Mouse (Mus musculus) myocyte (in vitro differentiated cells): Measurements from ENCODE around the gene Spag5.

ENCODE experiments used
- CEBPB ChIP-seq: IDR thresholded peaks from 2 replicates; pipeline ENCODE4 v1.6.1; 2011; ENCODE audit warnings: mild to moderate bottlenecking, moderate library complexity; ENCODE audit not compliant: poor library complexity, insufficient read depth, severe bottlenecking
- MAX ChIP-seq: IDR thresholded peaks from one replicate; pipeline ENCODE4 v1.6.1; 2011; ENCODE audit warnings: low read depth, mild to moderate bottlenecking, control low read depth
- MYOD1 ChIP-seq, 3 experiments: IDR thresholded peaks; one replicate each; pipeline ENCODE4 v1.6.1; 2011; ENCODE audit warnings: control low read depth in 2 of 3, low read depth in 2 of 3, mild to moderate bottlenecking in 2 of 3, moderate library complexity in 1 of 3; ENCODE audit not compliant: insufficient read length in 2 of 3, control insufficient read depth in 1 of 3
- POLR2A ChIP-seq: IDR thresholded peaks from one replicate; pipeline ENCODE4 v1.6.1; 2011; ENCODE audit warnings: low read depth, mild to moderate bottlenecking, control low read depth, moderate library complexity; ENCODE audit not compliant: insufficient read length
- POLR2AphosphoS2 ChIP-seq: IDR thresholded peaks from one replicate; pipeline ENCODE4 v1.6.1; 2011; ENCODE audit warnings: low read depth, control low read depth; ENCODE audit not compliant: insufficient read length
- REST ChIP-seq: IDR thresholded peaks from one replicate; pipeline ENCODE4 v1.6.1; 2011; ENCODE audit warnings: mild to moderate bottlenecking, control low read depth, moderate library complexity; ENCODE audit not compliant: insufficient read depth, insufficient read length
- SRF ChIP-seq: IDR thresholded peaks from one replicate; pipeline ENCODE4 v1.6.1; 2011; ENCODE audit warnings: low read depth; ENCODE audit not compliant: control insufficient read depth, insufficient read length
- TCF12 ChIP-seq: IDR thresholded peaks from one replicate; pipeline ENCODE4 v1.6.1; 2011; ENCODE audit warnings: mild to moderate bottlenecking, control low read depth; ENCODE audit not compliant: poor library complexity, insufficient read depth, severe bottlenecking
- USF1 ChIP-seq: IDR thresholded peaks from one replicate; pipeline ENCODE4 v1.6.1; 2011; ENCODE audit warnings: low read depth, mild to moderate bottlenecking, control low read depth, moderate library complexity

GRCm38 (mm10) chr11:78360789-78361131, 59.4 kb downstream of the Spag5 start:
- TF ChIP-seq MYOD1 (IDR thresholded peaks at IDR 0.05; ENCODE audit: control insufficient read depth in 1 of 3, insufficient read length in 2 of 3, low read depth in 2 of 3) (no peak), TCF12 (no peak), POLR2A (no peak), POLR2AphosphoS2 (no peak), MAX (no peak), SRF (no peak), USF1 (no peak), CEBPB (no peak), REST (no peak)
